Mouse (Mus musculus): ENCODE data around the gene Ddx39. TPM values are rescaled to one million over a fixed set of nuclear protein-coding genes. Genes with fewer than 3 reads are reported as not detected.

Gene Ddx39
- polyA plus RNA-seq, 1 experiment from 2014 or later = 253 TPM

GRCm38 (mm10) chr8:83697374-83698220, 17.4 kb upstream of the Ddx39 start:
- H3K27me3 ChIP-seq (ENCODE audit: control insufficient read depth, insufficient read depth, low read length) = no peaks in the 10 kb centered on the region
- ATAC-seq (ENCODE audit: low FRiP score) (no peak), DNase-seq (ENCODE audit: low spot score, missing footprints) (no peak)
- H3K4me3 ChIP-seq (ENCODE audit: low read depth, low read length) = peak overlapping the region; percentile 85
- no peak overlapping the region for H3K27ac ChIP-seq (ENCODE audit: low read depth, low read length)
- peaks cover 20% of the 10 kb centered on the region for H3K4me1 ChIP-seq (ENCODE audit: control insufficient read depth, insufficient read depth, low read length)
- peak overlapping the region; percentile 97 for H3K4me2 ChIP-seq
- H3K9ac ChIP-seq (ENCODE audit: low read length) = peak overlapping the region; percentile 95; the same call in 1 of the 2 replicates
- H3K36me3 ChIP-seq (ENCODE audit: control insufficient read depth, insufficient read depth, low read length) = no peaks in the 10 kb centered on the region
- WGBS = 68% methylated on average over 19 of the region's 19 CpGs
- no peaks in the 10 kb centered on the region for H3K9me3 ChIP-seq (ENCODE audit: control insufficient read depth, low read length)

DNA sequence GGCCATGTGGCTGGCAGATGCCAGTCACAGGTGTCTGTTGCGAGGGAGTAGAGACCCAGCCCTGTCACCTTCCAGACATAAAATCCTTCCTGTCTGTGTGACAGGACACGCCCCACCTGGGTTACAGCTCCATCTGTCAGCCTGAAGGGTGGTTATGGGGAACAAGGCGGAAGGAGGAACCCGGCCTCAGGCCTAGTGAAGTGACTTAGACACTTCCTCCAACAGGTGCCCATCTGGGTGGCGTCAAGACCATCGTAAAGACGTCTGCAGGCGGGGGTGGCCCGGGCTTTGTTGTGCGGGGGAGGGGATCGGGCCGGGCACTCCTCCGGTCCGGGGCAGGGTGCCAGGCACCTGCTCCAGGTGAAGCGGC, 16.7 kb upstream of the Ddx39 start:
- H3K9ac ChIP-seq (ENCODE audit: low read length) = peak overlapping the region; percentile 95
- H3K4me3 ChIP-seq (ENCODE audit: low read depth, low read length) = peak overlapping the region; percentile 85
- peak; percentile 17 for ATAC-seq (ENCODE audit: low FRiP score)
- no peaks in the 10 kb centered on the region for H3K9me3 ChIP-seq (ENCODE audit: control insufficient read depth, low read length)
- DNase-seq (ENCODE audit: low spot score, missing footprints) = no peak
- H3K27me3 ChIP-seq (ENCODE audit: control insufficient read depth, insufficient read depth, low read length) = no peaks in the 10 kb centered on the region
- peaks cover 20% of the 10 kb centered on the region for H3K4me1 ChIP-seq (ENCODE audit: control insufficient read depth, insufficient read depth, low read length)
- 5% methylated on average over 15 of the region's 15 CpGs for WGBS
- H3K4me2 ChIP-seq = peak overlapping the region; percentile 97
- no peaks in the 10 kb centered on the region for H3K36me3 ChIP-seq (ENCODE audit: control insufficient read depth, insufficient read depth, low read length)
- no peak overlapping the region for H3K27ac ChIP-seq (ENCODE audit: low read depth, low read length)

GRCm38 (mm10) chr8:83698661-83699453, 16.1 kb upstream of the Ddx39 start, which contains the start of gene Pkn1:
Pkn1 (minus strand) TSS chr8:83699179.
- DNase-seq (ENCODE audit: low spot score, missing footprints) = peak; percentile 97
- peak within 1 kb of the TSS; percentile 95 for H3K9ac ChIP-seq (ENCODE audit: low read length)
- under 1% methylated on average over 77 of the region's 85 CpGs for WGBS
- H3K4me3 ChIP-seq (ENCODE audit: low read depth, low read length) = peak within 1 kb of the TSS; percentile 85
- peak within 1 kb of the TSS; percentile 56 for H3K27ac ChIP-seq (ENCODE audit: low read depth, low read length)
- H3K9me3 ChIP-seq (ENCODE audit: control insufficient read depth, low read length) = no peaks in the 10 kb centered on the region
- H3K36me3 ChIP-seq (ENCODE audit: control insufficient read depth, insufficient read depth, low read length) = no peaks in the 10 kb centered on the region
- peak within 1 kb of the TSS; percentile 97 for H3K4me2 ChIP-seq
- peaks cover 20% of the 10 kb centered on the region for H3K4me1 ChIP-seq (ENCODE audit: control insufficient read depth, insufficient read depth, low read length)
- H3K27me3 ChIP-seq (ENCODE audit: control insufficient read depth, insufficient read depth, low read length) = no peaks in the 10 kb centered on the region
- peak; percentile 96 for ATAC-seq (ENCODE audit: low FRiP score)

DNA sequence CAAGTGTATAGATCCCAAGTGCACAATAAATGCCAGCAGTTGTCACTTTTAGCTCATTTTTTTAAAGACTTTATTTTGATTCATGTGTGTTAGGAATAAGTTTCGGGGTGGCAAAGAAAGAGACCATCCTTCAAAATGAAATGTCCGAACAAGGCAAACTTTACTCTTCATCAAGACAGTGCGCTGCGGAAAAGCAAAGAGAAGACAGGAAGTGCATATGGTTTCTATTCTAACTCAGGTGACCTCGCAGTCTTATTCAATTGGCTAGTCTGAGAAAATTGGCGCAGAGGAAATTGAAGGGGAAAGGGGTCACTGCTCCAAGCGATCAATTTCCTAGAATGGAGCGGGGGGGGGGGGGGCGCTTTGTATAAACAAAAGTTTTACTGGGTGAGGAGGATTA, 15.4 kb upstream of the Ddx39 start:
- peak overlapping the region; percentile 56; the same call in 1 of the 2 replicates for H3K27ac ChIP-seq (ENCODE audit: low read depth, low read length)
- H3K9ac ChIP-seq (ENCODE audit: low read length) = peak overlapping the region; percentile 95
- peak overlapping the region; percentile 97 for H3K4me2 ChIP-seq
- no peaks in the 10 kb centered on the region for H3K36me3 ChIP-seq (ENCODE audit: control insufficient read depth, insufficient read depth, low read length)
- no peak for ATAC-seq (ENCODE audit: low FRiP score)
- no peaks in the 10 kb centered on the region for H3K9me3 ChIP-seq (ENCODE audit: control insufficient read depth, low read length)
- H3K27me3 ChIP-seq (ENCODE audit: control insufficient read depth, insufficient read depth, low read length) = no peaks in the 10 kb centered on the region
- WGBS = 55% methylated on average over 9 of the region's 9 CpGs
- peaks cover 20% of the 10 kb centered on the region for H3K4me1 ChIP-seq (ENCODE audit: control insufficient read depth, insufficient read depth, low read length)
- no peak for DNase-seq (ENCODE audit: low spot score, missing footprints)
- peak overlapping the region; percentile 85 for H3K4me3 ChIP-seq (ENCODE audit: low read depth, low read length)

DNA sequence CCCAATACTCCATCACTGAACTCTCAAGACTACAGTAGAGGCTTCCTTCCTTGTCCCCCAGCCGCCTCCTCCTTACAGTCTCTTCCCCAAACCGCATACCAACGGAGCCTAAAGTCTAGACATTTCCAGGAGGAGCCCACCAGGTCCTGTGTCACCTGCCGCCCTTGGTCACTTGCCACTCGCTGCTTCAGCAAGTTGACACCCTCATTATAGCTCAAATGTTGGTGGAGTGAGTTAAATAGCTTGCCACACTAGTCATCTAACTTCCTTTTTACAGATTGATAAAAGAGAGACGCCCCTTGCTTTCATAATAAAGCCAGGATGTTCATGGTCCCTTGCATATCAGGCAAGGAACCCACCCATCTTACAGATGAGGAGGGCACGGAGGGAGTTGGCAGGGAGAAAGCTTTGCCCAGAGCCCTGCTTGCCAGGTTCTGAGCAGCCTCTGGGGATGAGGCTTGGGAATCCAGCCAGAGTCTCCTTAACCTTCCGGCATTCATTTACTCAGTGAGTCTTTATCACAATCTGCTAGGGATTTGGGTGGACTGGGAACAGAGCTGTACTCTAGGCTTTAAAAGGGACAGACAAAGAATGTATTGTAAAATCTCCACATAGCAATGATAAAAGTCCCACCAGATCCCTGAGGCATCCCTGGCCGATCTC, 14.4 kb upstream of the Ddx39 start:
- no peak overlapping the region for H3K27ac ChIP-seq (ENCODE audit: low read depth, low read length)
- H3K9ac ChIP-seq (ENCODE audit: low read length) = no peak overlapping the region
- H3K27me3 ChIP-seq (ENCODE audit: control insufficient read depth, insufficient read depth, low read length) = no peaks in the 10 kb centered on the region
- ATAC-seq (ENCODE audit: low FRiP score) = no peak
- H3K4me3 ChIP-seq (ENCODE audit: low read depth, low read length) = no peak overlapping the region
- H3K4me2 ChIP-seq = no peak overlapping the region
- H3K4me1 ChIP-seq (ENCODE audit: control insufficient read depth, insufficient read depth, low read length) = peaks cover 20% of the 10 kb centered on the region
- no peaks in the 10 kb centered on the region for H3K9me3 ChIP-seq (ENCODE audit: control insufficient read depth, low read length)
- WGBS = 89% methylated on average over 9 of the region's 9 CpGs
- no peak for DNase-seq (ENCODE audit: low spot score, missing footprints)
- H3K36me3 ChIP-seq (ENCODE audit: control insufficient read depth, insufficient read depth, low read length) = no peaks in the 10 kb centered on the region

GRCm38 (mm10) chr8:83703426-83703825, 11.6 kb upstream of the Ddx39 start:
- Histone ChIP-seq H3K4me2 (no peak overlapping the region), H3K4me3 (ENCODE audit: low read depth, low read length) (no peak overlapping the region), H3K9ac (ENCODE audit: low read length) (no peak overlapping the region), H3K36me3 (ENCODE audit: control insufficient read depth, insufficient read depth, low read length) (no peaks in the 10 kb centered on the region), H3K4me1 (ENCODE audit: control insufficient read depth, insufficient read depth, low read length) (peaks cover 7% of the 10 kb centered on the region), H3K27me3 (ENCODE audit: control insufficient read depth, insufficient read depth, low read length) (no peaks in the 10 kb centered on the region), H3K9me3 (ENCODE audit: control insufficient read depth, low read length) (no peaks in the 10 kb centered on the region), H3K27ac (ENCODE audit: low read depth, low read length) (no peak overlapping the region)
- ATAC-seq (ENCODE audit: low FRiP score) = no peak
- no peak for DNase-seq (ENCODE audit: low spot score, missing footprints)
- 83% methylated on average over 4 of the region's 4 CpGs for WGBS

- H3K4me3 ChIP-seq (ENCODE audit: low read depth, low read length) = no peak overlapping the region
- no peak overlapping the region for H3K4me2 ChIP-seq
- DNase-seq (ENCODE audit: low spot score, missing footprints) = no peak
Observed at GRCm38 (mm10) chr8:83706411-83706810, 8.6 kb upstream of the Ddx39 start.

DNA sequence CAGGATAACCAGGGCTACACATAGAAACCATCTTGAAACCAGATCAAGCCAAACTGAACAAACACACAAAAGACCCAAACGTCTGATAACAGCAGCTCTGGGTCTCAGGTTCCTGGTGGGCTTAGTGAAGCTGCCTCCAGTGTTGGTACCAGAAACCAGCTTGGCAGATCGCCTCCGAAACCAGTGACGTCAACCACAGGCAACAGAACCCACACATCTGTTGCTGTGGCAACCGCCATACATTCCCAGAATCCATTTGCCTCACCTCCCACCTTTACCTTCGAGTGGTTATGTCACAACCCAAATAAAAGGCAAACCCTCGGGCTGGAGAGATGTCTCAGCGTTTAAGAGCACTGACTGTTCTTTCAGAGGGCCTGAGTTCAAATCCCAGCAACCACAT, 7.4 kb upstream of the Ddx39 start:
- 72% methylated on average over 8 of the region's 8 CpGs for WGBS
- no peaks in the 10 kb centered on the region for H3K36me3 ChIP-seq (ENCODE audit: control insufficient read depth, insufficient read depth, low read length)
- DNase-seq (ENCODE audit: low spot score, missing footprints) (no peak), ATAC-seq (ENCODE audit: low FRiP score) (no peak)
- no peaks in the 10 kb centered on the region for H3K27me3 ChIP-seq (ENCODE audit: control insufficient read depth, insufficient read depth, low read length)
- H3K27ac ChIP-seq (ENCODE audit: low read depth, low read length) = no peak overlapping the region
- H3K4me2 ChIP-seq = no peak overlapping the region
- H3K9ac ChIP-seq (ENCODE audit: low read length) = no peak overlapping the region
- H3K9me3 ChIP-seq (ENCODE audit: control insufficient read depth, low read length) = no peaks in the 10 kb centered on the region
- H3K4me1 ChIP-seq (ENCODE audit: control insufficient read depth, insufficient read depth, low read length) = no peaks in the 10 kb centered on the region
- H3K4me3 ChIP-seq (ENCODE audit: low read depth, low read length) = no peak overlapping the region

More at GRCm38 (mm10) chr8:83706411-83706810, 8.6 kb upstream of the Ddx39 start:
- Histone ChIP-seq H3K9ac (ENCODE audit: low read length) (no peak overlapping the region), H3K9me3 (ENCODE audit: control insufficient read depth, low read length) (no peaks in the 10 kb centered on the region), H3K27ac (ENCODE audit: low read depth, low read length) (no peak overlapping the region), H3K4me1 (ENCODE audit: control insufficient read depth, insufficient read depth, low read length) (no peaks in the 10 kb centered on the region), H3K36me3 (ENCODE audit: control insufficient read depth, insufficient read depth, low read length) (no peaks in the 10 kb centered on the region), H3K27me3 (ENCODE audit: control insufficient read depth, insufficient read depth, low read length) (no peaks in the 10 kb centered on the region)
- no peak for ATAC-seq (ENCODE audit: low FRiP score)
- 69% methylated on average over 5 of the region's 5 CpGs for WGBS
